Mouse (Mus musculus): Measurements from ENCODE around the gene Eomes. TPM values are rescaled to one million over a fixed set of nuclear protein-coding genes. Genes with fewer than 3 reads are reported as not detected.
A peak's percentile ranks its signal among the peaks of the same experiment; 100 is the strongest.

Gene Eomes
- polyA plus RNA-seq, 1 experiment from 2014 or later: not detected

DNA sequence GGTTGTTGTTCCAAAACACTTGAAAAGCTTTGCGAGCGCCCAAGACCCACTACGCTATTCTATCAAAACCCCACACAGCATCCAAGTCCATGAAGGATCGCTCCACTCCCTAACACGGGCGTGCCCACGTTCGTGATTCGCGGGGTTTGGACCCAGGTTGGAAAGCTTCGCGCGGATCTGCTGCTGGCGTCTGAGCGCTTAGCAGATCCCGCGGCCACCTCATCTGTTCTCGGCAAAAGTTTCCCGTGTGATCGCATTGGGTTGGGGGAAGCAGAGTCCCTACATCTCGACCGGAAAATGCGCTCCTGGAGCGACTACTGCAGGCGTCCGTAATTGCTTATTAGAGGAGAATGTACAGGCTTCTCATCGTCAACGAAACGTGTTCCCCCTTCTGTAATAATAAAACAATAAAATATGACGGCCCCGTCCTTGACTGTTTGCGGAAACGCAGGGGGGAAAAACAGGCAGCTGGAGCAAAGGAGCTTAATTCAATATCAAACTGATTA lies 1.2 kb upstream of the Eomes start:
- H3K27ac ChIP-seq: no peak overlapping the region
- under 1% methylated on average over 33 of the region's 33 CpGs for WGBS
- H3K9ac ChIP-seq: no peak overlapping the region
- no peaks in the 10 kb centered on the region for H3K36me3 ChIP-seq
- H3K4me3 ChIP-seq (replicated peaks): peak overlapping the region; percentile 48
- peaks cover 34% of the 10 kb centered on the region for H3K4me1 ChIP-seq
- no peaks in the 10 kb centered on the region for H3K9me3 ChIP-seq (replicated peaks)
- peaks cover 96% of the 10 kb centered on the region for H3K27me3 ChIP-seq
- H3K4me2 ChIP-seq: peak overlapping the region; percentile 79
- no peak for ATAC-seq (replicated peaks; ENCODE audit: low FRiP score)

DNA sequence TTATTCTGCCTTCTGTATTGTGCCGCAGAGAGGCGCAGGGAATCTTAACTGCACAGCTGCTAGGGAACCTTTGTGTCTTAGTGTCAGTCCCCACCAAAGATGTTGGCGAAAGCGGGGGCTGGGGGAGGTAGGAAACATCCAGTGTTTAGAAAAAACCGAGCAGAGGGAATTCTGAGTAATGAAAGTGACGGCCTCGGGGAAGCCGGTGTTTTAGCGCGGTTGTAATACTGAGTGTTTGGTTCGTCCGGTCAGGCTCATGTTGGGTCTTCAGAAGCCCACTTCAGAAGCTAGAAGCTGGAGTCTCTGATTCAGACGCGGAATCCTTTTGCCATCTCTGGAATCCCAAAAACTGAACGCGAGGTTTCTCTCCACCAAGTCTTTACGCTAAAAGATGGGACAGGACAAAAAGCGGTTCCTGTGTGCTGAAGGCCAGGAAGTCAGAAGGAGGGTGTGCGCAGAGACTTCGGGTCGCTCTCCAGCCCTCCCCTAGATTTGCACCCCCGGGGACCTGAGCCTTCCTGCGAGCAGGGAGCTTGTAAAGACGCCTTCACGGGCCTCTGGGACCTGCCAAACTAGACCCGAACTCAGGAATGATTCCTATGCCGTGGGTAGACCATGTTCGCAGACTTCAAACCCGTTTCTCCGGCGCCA lies 606 bp upstream of the Eomes start:
- under 1% methylated on average over 31 of the region's 31 CpGs for WGBS
- peaks cover 96% of the 10 kb centered on the region for H3K27me3 ChIP-seq
- no peak for ATAC-seq (replicated peaks; ENCODE audit: low FRiP score)

DNA sequence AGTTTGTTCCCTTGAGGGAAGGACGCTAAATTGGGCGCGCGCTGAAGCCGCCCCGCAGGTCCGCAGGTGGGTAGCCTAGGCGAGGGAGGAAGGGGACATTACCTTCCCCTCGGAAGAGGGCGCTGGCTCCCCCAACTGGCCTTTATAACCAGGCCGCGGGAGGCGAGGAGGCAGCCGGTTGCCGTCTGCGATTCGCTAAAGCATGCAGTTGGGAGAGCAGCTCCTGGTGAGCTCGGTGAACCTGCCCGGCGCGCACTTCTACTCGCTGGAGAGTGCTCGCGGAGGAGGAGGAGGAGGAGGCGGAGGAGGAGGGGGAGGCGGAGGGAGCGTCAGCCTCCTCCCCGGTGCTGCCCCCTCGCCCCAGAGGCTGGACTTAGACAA lies 436 bp downstream of the Eomes start:
- peak; percentile 45; the same call in 1 of the 2 replicates for ATAC-seq (replicated peaks; ENCODE audit: low FRiP score)
- H3K9ac ChIP-seq: no peak overlapping the region
- H3K9me3 ChIP-seq (replicated peaks): no peaks in the 10 kb centered on the region

More for the DNA sequence above, 606 bp upstream of the Eomes start:
- Histone ChIP-seq H3K9ac (no peak overlapping the region), H3K36me3 (no peaks in the 10 kb centered on the region), H3K27ac (no peak overlapping the region), H3K4me2 (peak overlapping the region; percentile 79), H3K9me3 (replicated peaks) (no peaks in the 10 kb centered on the region), H3K4me3 (replicated peaks) (peak overlapping the region; percentile 48), H3K4me1 (peaks cover 34% of the 10 kb centered on the region)

DNA sequence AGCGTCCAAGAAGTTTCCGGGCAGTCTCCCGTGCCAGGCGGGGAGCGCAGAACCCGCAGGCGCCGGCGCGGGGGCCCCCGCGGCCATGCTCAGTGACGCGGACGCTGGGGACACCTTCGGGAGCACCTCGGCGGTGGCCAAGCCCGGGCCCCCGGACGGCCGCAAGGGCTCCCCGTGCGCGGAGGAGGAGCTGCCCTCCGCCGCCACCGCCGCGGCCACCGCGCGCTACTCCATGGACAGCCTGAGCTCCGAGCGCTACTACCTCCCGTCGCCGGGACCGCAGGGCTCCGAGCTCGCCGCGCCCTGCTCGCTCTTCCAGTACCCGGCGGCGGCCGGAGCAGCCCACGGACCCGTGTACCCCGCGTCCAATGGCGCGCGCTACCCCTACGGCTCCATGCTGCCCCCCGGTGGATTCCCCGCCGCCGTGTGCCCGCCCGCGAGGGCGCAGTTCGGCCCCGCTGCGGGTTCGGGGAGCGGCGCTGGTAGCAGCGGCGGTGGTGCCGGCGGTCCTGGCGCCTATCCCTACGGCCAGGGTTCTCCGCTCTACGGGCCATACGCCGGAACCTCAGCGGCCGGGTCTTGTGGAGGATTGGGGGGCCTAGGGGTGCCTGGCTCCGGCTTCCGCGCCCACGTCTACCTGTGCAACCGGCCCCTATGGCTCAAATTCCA lies 961 bp downstream of the Eomes start:
- H3K27ac ChIP-seq: no peak overlapping the region
- peaks cover 99% of the 10 kb centered on the region for H3K27me3 ChIP-seq
- peak overlapping the region; percentile 48 for H3K4me3 ChIP-seq (replicated peaks)
- no peaks in the 10 kb centered on the region for H3K36me3 ChIP-seq
- peaks cover 34% of the 10 kb centered on the region for H3K4me1 ChIP-seq
- ATAC-seq (replicated peaks; ENCODE audit: low FRiP score): peak; percentile 87
- H3K4me2 ChIP-seq: peak overlapping the region; percentile 79
- H3K9ac ChIP-seq: 0 out of 2 replicates have a peak overlapping the region, but pooled peaks have one; percentile 21
- under 1% methylated on average over 85 of the region's 87 CpGs for WGBS
- H3K9me3 ChIP-seq (replicated peaks): no peaks in the 10 kb centered on the region

More for the DNA sequence above, 436 bp downstream of the Eomes start:
- H3K4me1 ChIP-seq: peaks cover 34% of the 10 kb centered on the region
- peak overlapping the region; percentile 79 for H3K4me2 ChIP-seq
- peak overlapping the region; percentile 48 for H3K4me3 ChIP-seq (replicated peaks)
- H3K27ac ChIP-seq: no peak overlapping the region
- H3K36me3 ChIP-seq: no peaks in the 10 kb centered on the region
- peaks cover 97% of the 10 kb centered on the region for H3K27me3 ChIP-seq
- 0% methylated on average over 19 of the region's 29 CpGs for WGBS

DNA sequence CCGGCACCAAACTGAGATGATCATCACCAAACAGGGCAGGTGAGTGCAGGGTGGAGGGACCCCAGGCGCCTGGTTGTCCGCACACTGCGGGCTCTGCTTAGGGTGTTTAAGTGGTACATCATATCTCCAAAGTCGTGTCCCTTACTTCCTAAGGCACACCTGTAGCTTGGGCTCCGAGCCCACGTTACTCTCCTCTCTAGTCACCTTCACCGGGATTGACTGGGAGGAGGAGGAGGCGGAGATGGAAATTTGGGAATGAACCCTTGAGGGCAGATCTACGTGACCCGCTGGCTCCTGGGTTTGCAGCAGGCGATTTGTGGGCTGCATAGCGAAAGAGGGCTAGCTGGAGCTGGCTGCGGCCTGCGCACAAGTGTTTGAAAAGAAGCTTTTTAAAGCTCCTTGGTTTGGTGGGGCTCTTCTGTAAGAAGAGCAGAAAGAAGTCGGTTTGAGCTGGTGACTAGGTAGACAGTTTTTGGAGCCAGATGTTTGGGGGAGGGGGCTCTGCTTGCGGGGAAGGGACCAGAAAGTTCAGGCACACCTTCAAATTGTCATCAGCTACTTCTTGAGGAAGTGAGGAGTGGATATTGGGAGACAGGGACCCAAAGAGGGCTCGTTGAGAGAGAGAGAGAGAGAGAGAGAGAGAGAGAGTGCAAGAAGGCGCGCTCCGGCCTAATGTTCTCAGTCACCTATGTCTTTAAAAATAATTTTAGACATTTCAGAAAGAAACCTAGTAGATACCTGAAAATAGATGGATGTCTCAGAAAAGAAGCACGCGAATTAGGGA lies 1.7 kb downstream of the Eomes start:
- Histone ChIP-seq H3K9me3 (replicated peaks) (no peaks in the 10 kb centered on the region), H3K36me3 (no peaks in the 10 kb centered on the region), H3K9ac (0 out of 2 replicates have a peak overlapping the region, but pooled peaks have one; percentile 21), H3K27me3 (peaks cover 99% of the 10 kb centered on the region), H3K4me2 (peak overlapping the region; percentile 79), H3K27ac (no peak overlapping the region), H3K4me1 (peaks cover 34% of the 10 kb centered on the region), H3K4me3 (replicated peaks) (peak overlapping the region; percentile 48)
- no peak for ATAC-seq (replicated peaks; ENCODE audit: low FRiP score)
- 5% methylated on average over 23 of the region's 23 CpGs for WGBS

DNA sequence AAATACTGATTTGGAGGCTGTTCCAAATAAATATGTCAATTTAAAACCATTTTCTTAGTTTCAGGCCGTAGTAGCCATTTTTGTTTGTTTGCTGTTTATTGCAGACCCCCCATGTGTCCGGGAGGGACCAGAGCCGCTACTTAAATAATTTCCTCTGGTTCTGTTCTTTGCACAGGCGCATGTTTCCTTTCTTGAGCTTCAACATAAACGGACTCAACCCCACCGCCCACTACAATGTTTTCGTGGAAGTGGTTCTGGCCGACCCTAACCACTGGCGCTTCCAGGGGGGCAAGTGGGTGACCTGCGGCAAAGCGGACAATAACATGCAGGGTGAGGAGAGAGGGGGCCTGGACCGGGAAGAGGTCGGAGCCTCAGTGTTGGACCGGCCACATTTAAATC lies 2.3 kb downstream of the Eomes start:
- peaks cover 99% of the 10 kb centered on the region for H3K27me3 ChIP-seq
- no peak overlapping the region for H3K4me3 ChIP-seq (replicated peaks)
- H3K9ac ChIP-seq: no peak overlapping the region
- peaks cover 34% of the 10 kb centered on the region for H3K4me1 ChIP-seq
- no peak overlapping the region for H3K27ac ChIP-seq
- H3K9me3 ChIP-seq (replicated peaks): no peaks in the 10 kb centered on the region
- ATAC-seq (replicated peaks; ENCODE audit: low FRiP score): no peak
- WGBS: 3% methylated on average over 14 of the region's 14 CpGs
- H3K4me2 ChIP-seq: no peak overlapping the region
- H3K36me3 ChIP-seq: no peaks in the 10 kb centered on the region

DNA sequence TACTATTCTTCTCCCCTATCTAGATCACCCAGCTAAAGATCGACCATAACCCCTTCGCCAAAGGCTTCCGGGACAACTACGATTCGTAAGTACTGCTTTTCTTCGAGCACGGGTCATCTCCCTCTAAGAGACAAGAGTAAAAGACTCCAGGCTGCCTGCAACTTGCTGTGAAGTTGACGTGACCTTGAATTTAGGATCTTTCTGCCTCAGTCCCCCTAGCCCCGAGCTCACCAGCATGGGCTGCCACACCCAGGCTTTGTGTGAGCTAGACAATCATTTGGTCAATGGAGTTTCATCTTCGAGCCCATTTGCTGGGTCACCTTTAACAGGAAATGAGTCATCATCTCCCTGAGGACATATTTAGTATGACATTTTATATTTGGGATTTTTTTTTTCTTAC lies 4.2 kb downstream of the Eomes start:
- Histone ChIP-seq H3K9ac (no peak overlapping the region), H3K4me2 (no peak overlapping the region)
- WGBS: 77% methylated on average over 10 of the region's 10 CpGs

DNA sequence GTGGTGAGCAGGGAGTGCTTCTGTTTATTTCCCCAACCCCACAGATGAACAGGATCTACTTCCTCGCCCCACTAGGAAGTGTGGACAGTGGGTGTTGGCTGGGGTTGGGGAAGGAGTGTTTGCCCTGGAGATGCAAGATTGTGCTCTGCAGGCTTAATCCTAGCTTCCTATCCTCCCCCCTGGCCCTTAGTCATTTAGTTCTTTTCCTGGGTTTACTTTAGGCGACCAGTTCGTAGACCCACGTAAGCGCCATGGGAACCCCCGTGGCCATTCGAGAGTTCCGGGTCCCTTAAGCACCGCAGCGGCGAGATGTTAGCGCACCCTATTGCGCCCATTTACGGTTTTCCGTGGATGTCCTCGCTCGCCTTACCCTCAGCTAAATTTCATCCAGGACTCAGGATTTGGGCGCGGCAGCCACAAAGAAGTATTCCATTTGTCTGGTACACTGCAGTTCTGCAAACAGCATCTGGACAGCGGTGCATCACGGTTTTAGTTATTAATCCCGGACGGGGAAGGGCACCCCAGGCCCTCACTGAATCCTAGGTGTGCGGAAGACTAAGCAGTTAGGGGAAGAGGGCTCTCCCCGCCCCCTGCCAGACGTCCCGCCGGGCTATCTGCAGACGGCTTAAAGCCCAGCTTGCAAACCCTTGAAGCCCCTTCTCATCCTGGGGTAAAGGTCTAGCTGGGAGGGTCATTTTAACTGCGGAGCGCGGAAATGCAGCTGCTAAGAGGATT lies 8.5 kb downstream of the Eomes start:
- WGBS: under 1% methylated on average over 32 of the region's 32 CpGs
- H3K9ac ChIP-seq: no peak overlapping the region
- H3K4me2 ChIP-seq: 0 out of 2 replicates have a peak overlapping the region, but pooled peaks have one; percentile 7
- no peaks in the 10 kb centered on the region for H3K9me3 ChIP-seq (replicated peaks)
- peaks cover 36% of the 10 kb centered on the region for H3K4me1 ChIP-seq
- H3K27ac ChIP-seq: no peak overlapping the region
- peaks cover 95% of the 10 kb centered on the region for H3K27me3 ChIP-seq
- H3K4me3 ChIP-seq (replicated peaks): no peak overlapping the region
- H3K36me3 ChIP-seq: no peaks in the 10 kb centered on the region
- no peak for ATAC-seq (replicated peaks; ENCODE audit: low FRiP score)

More for the DNA sequence above, 4.2 kb downstream of the Eomes start:
- Histone ChIP-seq H3K4me3 (replicated peaks) (no peak overlapping the region), H3K36me3 (no peaks in the 10 kb centered on the region), H3K9me3 (replicated peaks) (no peaks in the 10 kb centered on the region), H3K4me1 (peaks cover 30% of the 10 kb centered on the region), H3K27me3 (peaks cover 100% of the 10 kb centered on the region), H3K27ac (no peak overlapping the region)
- ATAC-seq (replicated peaks; ENCODE audit: low FRiP score): no peak

DNA sequence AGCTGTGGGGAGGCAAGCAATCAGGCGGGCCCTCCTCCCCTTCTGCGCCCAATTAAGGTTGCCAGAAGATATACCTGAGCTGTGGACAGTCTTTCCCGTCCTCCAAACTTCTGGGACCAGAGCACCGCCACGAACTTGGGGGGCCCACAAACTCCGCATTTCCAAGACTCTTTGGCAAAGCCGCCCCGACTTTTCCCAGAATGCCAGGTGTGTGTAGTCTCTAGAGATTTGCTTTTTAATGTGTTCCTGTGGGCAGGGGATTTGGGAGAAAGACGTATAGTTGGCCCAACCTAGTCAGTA lies 9.0 kb downstream of the Eomes start:
- Histone ChIP-seq H3K27ac (no peak overlapping the region), H3K36me3 (no peaks in the 10 kb centered on the region), H3K4me3 (replicated peaks) (no peak overlapping the region), H3K9ac (no peak overlapping the region), H3K4me1 (peaks cover 36% of the 10 kb centered on the region), H3K9me3 (replicated peaks) (no peaks in the 10 kb centered on the region), H3K4me2 (0 out of 2 replicates have a peak overlapping the region, but pooled peaks have one; percentile 7), H3K27me3 (peaks cover 93% of the 10 kb centered on the region)
- no peak for ATAC-seq (replicated peaks; ENCODE audit: low FRiP score)
- WGBS: under 1% methylated on average over 9 of the region's 9 CpGs

DNA sequence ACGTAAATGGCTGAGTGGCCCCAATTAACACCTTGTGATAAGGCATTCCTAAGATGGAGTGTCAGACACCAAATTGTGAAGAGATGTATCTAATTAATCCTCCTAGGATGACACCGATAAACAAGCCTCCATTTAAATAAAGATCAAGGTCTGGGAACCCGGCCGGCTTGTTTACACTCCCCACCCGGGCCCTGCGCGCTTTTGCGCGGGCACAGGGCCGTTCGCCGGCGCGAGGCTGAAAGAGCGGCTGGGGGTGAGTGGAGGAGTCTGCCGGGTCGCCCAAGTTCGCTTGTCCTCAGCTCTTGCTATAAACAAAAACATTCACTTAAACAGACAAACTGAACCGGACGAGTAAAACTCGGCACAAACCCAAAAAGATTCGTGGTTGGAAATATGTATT lies 9.6 kb downstream of the Eomes start:
- ATAC-seq (replicated peaks; ENCODE audit: low FRiP score): no peak
- H3K27me3 ChIP-seq: peaks cover 93% of the 10 kb centered on the region
- H3K4me1 ChIP-seq: peaks cover 36% of the 10 kb centered on the region
- no peaks in the 10 kb centered on the region for H3K9me3 ChIP-seq (replicated peaks)
- WGBS: under 1% methylated on average over 22 of the region's 22 CpGs
- H3K27ac ChIP-seq: no peak overlapping the region
- no peaks in the 10 kb centered on the region for H3K36me3 ChIP-seq
- H3K9ac ChIP-seq: 0 out of 2 replicates have a peak overlapping the region, but pooled peaks have one; percentile 2
- peak overlapping the region; percentile 68 for H3K4me2 ChIP-seq
- peak overlapping the region; percentile 40 for H3K4me3 ChIP-seq (replicated peaks)

DNA sequence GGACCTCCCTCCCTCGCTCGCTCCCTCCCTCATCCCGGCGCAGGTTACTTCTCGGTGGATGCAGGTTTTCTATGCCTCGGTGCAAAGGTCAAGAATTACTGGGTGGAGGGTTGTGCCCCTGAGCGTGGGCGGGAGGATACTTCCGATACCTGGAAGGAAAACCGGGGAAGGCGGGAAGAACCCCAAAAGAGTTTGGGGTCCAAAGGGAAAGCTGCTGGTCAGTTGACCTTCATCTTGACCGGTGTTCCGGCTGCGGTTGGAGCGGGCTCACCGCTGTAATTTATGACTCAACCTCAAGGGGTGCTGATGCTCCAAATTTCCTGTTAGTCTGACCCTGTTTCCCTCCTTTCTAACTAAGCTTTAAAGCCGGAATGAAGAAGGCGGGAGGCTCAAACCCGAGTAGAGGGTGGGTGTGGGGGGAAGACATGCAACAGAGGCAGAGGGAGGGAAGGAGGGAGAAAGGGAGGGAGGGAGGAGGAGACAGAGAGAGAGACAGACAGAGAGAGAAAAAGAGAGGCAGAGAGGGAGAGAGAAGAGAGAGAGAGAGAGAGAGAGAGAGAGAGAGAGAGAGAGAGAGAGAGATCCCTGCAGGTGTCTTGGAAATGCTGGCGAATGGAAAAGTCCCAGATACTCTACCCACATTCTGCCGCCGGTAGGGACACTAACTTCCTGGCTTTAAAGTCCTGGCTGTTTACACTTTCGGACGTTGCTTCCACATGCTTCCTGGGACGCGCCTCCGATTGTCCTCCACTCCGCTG lies 10.3 kb downstream of the Eomes start:
- H3K9ac ChIP-seq: peak overlapping the region; percentile 26; the same call in 1 of the 2 replicates
- H3K27me3 ChIP-seq: peaks cover 88% of the 10 kb centered on the region
- peak overlapping the region; percentile 40 for H3K4me3 ChIP-seq (replicated peaks)

More for the DNA sequence above, 10.3 kb downstream of the Eomes start:
- 0 out of 2 replicates have a peak, but pooled peaks have one; percentile 48 for ATAC-seq (replicated peaks; ENCODE audit: low FRiP score)
- under 1% methylated on average over 28 of the region's 28 CpGs for WGBS
- Histone ChIP-seq H3K4me2 (peak overlapping the region; percentile 68), H3K27ac (no peak overlapping the region), H3K4me1 (peaks cover 36% of the 10 kb centered on the region), H3K36me3 (no peaks in the 10 kb centered on the region), H3K9me3 (replicated peaks) (no peaks in the 10 kb centered on the region)

Measured in kidney, embryonic 15.5 days (tissue).